Mouse (Mus musculus) gastrocnemius, adult 8-10 months (tissue): ENCODE data around the gene Clba1. TPM values are rescaled to one million over a fixed set of nuclear protein-coding genes. Genes with fewer than 3 reads are reported as not detected.

Source experiments
- DNase-seq, 2 experiments: peaks; one replicate each; pipeline ENCODE4 v3.0.0; 2022; ENCODE audit warnings: low spot score in 2 of 2
- total RNA-seq, 4 experiments: library from RNA; stranded (reverse); gene quantifications; 2 replicates each; pipeline ENCODE4 v1.2.4; 2022

Gene Clba1
- total RNA-seq, 4 experiments from 2014 or later = 0.17 to 0.61 (median 0.45) TPM

GRCm38 (mm10) chr12:112794998-112795397 is 13.7 kb upstream of the Clba1 start:
- no peak for DNase-seq

DNA sequence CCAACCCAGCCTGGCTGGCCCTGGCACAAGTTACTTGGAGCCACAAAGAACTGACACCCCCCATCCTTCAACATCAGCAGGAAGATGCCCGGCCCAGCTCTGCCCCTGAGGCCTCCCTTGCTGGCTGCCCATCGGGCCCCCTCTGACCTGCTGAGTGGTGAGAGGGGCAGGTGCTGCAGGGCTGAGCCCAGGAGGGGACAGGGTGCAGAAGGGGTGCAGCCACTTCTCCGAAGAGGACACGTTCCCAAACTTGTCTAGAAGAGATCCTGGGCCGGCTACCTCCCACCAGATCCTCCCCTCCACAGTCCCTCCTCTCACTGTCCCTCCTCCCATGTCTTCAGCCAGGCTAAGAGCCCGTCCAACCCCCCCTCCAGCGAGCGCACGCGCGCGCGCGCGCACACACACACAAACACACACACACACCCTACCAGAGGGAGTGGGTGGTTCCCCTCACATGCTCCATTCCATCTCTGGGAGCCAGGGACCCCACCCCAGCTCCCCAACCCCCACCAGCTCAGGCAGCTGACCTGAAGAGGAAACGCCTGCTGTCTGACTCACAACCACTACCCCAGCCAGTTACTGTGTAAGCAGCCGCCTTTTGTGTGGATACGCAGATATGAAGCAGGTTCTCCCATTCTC is 13.2 kb upstream of the Clba1 start:
- DNase-seq = peak; percentile 52 to 60

GRCm38 (mm10) chr12:112796551-112797510 is 11.9 kb upstream of the Clba1 start:
- DNase-seq = no peak

DNA sequence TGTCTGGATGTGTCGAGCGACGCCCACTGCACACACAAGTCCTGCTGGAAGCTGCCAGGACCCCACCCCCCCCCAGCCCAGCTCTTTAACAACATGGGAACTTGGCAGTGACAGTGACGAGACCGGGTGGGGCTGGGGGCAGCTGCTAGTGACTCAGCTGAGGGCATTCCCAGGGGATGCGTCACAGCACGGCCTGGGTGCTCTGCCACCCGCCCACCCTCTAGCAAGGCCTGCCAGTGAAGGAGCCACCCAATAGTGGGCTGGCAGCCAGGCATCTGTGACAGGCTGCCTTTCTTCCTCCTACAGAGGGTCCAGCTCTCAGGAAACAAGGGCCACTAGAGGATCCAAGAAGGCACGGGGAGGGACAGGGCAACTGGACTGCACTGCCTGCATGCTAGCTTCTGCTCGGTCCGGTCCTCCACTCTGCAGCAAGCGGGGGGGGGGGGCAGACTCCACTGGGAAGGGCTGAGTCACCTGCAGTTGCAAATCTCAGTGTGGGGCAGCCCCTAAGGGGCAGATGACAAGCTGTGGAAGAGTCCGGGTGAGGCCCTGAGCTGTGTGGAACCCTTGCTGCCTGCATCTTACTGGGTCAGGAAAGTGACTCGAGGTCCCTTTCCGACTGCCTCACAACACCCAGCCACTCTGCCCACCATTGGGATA is 10.9 kb upstream of the Clba1 start:
- no peak for DNase-seq

DNA sequence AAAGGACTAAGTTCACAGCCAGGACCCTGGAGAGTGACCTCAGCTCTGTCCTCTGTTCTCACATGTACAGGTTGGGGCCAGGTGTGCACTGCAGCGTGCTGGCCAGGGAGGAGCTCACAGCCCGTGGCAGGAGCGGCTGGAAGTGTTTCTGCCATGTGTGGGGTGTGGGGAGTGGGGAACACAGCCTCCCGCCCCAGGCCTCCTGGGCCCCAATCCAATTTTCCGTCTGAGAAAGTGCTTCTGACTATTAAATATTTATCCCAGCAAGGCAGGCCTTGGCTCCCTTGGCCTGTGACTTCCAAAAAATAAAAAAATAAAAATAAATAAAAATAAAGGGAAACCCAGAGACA is 10.4 kb upstream of the Clba1 start:
- DNase-seq = no peak

DNA sequence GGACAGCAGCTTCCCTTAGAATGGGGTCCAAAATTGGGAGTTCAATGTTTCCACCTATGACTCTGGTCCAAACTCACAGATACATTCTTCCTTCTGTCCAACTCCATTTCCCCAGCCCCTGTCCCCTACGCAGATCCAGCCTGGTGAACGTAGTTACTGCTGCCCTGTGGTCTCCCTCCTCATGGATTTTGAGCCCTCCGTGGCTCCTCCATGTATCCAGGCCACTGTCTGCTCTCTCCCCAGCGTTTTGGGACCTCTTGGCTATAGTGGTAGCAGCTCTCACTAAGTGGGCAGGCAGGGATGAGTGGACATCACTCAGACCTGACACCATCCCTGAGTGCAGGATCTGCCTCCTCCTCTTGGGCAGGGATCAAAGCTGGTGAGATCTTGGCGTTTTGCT is 10.0 kb upstream of the Clba1 start:
- no peak for DNase-seq

- no peak for DNase-seq
Measured at GRCm38 (mm10) chr12:112799237-112799970, 9.3 kb upstream of the Clba1 start.

GRCm38 (mm10) chr12:112800476-112800875 is 8.3 kb upstream of the Clba1 start:
- peak; percentile 37 to 55 for DNase-seq

DNA sequence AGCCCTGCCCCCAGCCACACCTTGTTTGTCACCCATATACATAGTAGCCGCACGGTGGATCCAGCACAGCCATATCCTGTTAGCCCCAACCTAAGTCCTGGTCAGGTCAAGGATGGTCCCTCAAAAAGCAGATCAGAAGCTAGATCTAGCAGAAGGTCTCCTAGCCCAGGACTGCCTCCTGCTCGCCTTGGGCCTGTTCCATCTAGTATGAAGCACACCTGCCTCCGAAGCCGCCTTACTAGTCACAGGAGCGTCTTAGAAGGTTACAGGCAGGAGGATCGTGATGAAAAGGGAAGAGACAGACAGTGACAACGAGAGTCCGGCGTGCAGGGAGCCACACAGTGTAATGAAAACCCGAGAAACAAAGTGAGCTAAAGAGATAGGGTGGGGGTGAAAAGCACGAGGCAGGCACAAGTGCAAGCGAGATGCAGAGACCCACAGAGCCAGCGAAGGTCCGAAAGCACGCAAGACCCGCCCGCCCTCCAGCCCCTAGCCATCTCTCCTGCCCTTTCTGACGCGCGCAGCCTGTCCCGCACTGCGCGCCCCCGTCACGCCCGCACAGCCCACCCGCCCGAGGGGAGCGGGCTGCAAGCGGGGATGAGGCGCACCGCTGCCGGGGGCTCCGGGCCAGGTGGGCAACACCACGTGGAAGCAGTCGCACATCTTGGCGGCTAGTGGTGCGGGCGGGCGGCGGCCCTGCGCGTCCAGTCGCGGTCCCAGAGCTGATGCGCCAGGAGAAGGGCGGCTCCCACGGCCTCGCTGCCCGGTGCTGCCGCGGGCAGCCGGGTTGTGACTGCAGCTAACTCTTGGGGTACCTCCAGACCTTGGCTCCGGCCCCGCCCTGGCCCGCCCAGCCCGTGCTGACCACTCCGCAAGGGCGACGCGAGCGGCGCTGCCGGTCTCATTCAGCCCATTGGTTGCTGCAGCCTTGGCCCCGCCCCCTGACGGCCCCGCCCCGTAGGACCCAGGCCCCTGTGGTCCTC is 6.6 kb upstream of the Clba1 start, which contains the start of gene Ahnak2:
Ahnak2 (minus strand) TSS at position 794 of the 983 bp plus-strand sequence.
- no peak for DNase-seq

- no peak for DNase-seq
Measured at GRCm38 (mm10) chr12:112802917-112803316, 5.8 kb upstream of the Clba1 start.

DNA sequence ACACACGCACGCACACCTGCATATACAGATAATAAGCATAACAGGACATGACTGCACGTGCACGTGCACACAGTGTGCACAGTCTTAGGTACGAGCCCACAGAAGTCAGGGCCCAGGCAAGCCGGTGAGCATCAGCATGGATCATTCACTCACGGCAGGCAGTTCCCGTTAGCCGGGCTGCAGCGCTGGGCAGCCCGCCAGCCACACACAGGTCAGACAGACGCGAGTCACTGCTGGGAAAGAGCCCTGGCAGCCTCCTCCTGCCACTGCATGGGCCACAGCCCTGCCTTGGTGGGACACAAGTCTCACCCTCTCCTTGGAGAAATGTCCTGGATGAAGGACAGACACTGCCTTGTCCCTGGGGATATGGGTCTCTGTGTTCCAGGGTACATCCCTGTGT is 4.7 kb upstream of the Clba1 start:
- DNase-seq = no peak

DNA sequence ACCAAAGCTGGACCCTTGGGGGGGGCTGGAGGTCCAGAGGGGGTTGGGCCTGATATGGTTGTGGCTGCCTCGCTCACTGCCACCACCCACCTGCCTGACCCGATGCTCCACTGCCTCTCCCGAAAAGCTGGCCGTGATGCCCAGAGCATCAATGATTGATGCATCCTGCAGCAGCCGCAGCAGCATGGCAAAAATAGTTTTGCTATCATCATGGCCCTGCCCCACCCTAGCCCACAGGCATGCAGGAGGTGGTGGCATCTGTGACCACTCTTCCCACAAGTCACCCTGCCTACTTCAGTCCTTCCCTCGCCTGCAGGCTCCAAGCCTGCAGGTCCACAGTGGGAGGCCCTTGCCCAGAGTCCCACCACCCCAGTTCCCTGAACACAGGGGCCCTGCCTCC is 2.7 kb upstream of the Clba1 start:
- no peak for DNase-seq

GRCm38 (mm10) chr12:112807796-112808195 is 941 bp upstream of the Clba1 start:
- DNase-seq = no peak

DNA sequence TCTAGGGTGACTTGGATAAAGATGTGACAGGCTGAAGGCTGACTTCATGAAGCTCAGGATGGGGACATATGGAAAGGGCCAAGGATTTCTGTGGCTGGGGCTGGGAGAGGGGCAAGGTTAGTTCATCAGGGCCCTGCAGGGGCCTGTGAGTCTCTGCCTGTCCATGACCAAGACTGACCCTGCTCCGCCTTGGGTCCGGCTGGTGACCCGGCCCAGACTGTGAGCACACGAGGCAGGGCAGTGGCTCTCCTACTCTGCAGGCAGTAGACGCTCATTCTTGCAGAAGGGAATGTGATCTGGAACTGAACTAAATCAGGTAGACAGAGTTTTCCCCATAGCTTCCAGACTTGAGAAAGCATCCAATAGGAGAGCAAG is 538 bp upstream of the Clba1 start:
- no peak for DNase-seq

DNA sequence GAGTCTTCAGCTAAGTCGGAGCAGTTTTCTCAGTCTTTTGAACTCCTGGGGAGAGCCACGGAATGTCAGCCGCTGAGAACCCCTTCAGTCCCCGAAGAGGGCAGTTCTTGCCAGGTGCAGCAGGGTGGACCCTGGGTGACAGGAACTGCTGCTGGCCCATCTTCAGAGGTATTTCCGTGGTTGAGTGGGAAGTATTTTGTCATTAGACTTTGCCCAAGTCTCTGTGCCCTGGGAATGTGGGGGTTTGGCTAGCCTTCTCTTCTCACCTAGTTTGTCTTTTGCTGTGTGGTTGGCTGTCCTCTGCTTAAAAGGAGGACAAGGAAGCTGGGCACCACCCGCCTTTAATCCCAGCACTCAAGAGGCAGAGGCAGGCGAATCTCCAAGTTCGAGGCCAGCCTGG is 904 bp downstream of the Clba1 start:
- DNase-seq = no peak

- DNase-seq = no peak
Measured at GRCm38 (mm10) chr12:112810092-112810885, 1.6 kb downstream of the Clba1 start.

- DNase-seq = no peak
Measured at GRCm38 (mm10) chr12:112813370-112813769, 4.6 kb downstream of the Clba1 start.

DNA sequence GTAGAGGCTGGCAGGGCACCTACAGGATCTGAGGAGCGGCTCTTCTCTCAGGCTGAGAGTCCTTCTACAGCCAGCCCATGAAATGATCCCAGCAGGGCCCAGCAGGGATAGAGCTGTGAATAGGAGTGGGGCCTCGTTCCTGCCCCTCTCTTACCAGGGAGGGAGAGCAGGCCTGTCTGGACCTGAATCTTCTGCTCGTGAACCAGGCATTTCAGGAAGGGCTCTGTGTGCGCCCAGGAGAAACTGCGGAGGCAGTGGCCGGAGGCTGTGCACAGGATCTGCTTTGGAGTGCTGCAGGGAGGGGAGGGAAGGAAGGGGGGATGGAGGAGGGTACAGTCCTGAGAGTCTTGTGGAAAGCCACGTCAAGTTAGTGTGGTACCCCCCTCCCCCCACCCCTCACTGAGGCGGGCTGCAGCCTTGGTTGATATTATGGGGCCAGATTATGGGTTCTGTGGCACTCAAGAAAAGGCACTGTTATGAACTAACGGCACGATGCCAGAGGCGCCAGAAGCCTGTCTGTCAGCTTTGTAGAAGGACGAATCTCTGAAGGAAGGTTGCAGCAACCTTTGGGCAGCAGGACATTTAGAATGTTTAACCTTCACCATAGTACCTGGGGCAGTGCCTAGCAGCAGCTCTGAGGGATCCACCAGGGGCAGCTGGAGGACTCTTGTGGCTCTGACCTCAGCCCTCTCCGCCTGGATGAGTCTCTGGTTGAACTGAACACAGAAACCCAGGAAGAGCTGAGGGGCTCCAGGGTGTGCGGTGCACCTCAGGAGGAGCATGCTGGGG is 6.1 kb downstream of the Clba1 start:
- DNase-seq = no peak

DNA sequence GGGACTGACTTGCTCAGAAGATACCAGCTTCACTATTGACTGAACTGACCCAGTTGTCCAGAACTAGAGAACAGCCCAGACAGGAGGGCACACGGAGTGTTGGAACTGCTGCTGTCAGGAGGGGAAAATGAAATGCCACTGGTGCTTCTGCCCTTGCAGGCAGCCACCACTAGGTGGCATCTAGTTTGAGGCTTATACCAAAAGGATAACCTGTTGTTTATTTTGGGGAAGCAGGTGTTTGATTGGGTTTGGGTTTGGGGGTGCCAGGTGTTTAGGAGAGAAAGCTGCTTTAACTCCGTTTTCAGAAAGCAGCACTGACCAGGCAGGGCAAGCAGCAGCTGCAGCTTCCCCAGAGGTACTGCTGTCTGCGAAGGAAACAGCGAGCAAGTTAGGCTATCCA is 7.6 kb downstream of the Clba1 start:
- DNase-seq = no peak
